Mouse (Mus musculus) lung, adult 2 months (tissue): ENCODE data around the gene Fes. TPM values are rescaled to one million over a fixed set of nuclear protein-coding genes. Genes with fewer than 3 reads are reported as not detected.

Experiments
- DNase-seq: peaks from one replicate; pipeline ENCODE4 v3.0.0; 2022
- H3K4me1 ChIP-seq: fragments of 200-500 bp; 2 replicates; pipeline ENCODE4 v1.6.1; 2011; ENCODE audit warnings: low read length; ENCODE audit not compliant: control insufficient read depth, insufficient read depth
- H3K4me3 ChIP-seq: fragments of 200-500 bp; replicated peaks from 2 replicates; pipeline ENCODE3; 2011; ENCODE audit warnings: low read depth, mild to moderate bottlenecking, control low read depth, low read length; ENCODE audit errors: extremely low read depth
- CTCF ChIP-seq: fragments of 200-500 bp; IDR thresholded peaks from 2 replicates; pipeline ENCODE4 v1.5.1; 2011; ENCODE audit warnings: mild to moderate bottlenecking, low read length, control low read depth; ENCODE audit not compliant: insufficient read depth
- POLR2A ChIP-seq: fragments of 200-500 bp; IDR thresholded peaks from 2 replicates; pipeline ENCODE4 v1.6.1; 2011; ENCODE audit warnings: low read depth, mild to moderate bottlenecking, control low read depth, low read length, borderline replicate concordance; ENCODE audit errors: extremely low read depth
- WGBS: fragments of 180-500 bp; shearing (Covaris S2); methylation state at CpG from one replicate; pipeline ENCODE4 v1.1.7; 2018; 5-methylcytosine and 5-hydroxymethylcytosine counted together
- polyA plus RNA-seq: library from polyadenylated mRNA; depleted of rRNA; stranded (reverse); fragments of >200 nt; gene quantifications from 2 replicates; pipeline ENCODE4 v1.2.3, GENCODE M21; 2012

Gene Fes
- polyA plus RNA-seq, 1 experiment = 60.1 TPM

DNA sequence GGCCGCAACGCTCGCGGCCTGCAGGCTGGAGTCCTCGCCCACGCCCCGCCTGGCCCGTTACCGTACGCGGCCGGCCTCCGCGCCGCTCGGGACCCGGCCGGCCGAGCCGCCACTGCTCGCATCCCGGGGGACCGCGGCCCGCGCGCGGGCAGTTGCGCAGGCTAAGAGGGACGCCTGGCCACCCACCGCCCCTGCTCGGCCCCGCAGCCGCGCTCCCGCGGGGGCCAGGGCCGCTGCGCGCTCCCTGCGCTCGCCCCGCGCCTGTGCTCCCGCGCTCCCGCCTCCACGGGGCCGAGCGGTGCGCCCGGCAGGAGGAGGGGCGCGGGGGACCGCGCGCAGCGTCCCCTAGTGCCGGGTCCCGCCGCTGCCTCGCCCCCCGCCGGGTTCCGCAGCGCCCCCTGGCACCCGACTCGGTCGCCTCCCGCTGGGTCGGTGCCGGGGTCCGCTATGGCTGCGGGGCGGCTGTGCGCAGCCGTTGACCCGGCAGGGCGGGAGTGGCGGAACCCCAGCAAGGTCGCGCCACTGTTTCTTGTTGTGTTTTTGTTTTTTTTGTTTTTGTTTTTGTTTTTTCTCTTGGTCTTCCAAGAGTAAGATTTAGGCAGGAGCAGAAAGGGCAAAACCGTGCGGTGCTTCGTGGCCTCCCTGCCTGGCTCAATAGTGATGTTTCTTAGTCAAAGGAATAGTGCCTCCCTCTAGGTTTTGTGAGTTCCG lies 16.6 kb downstream of the Fes start, which contains the start of gene Man2a2:
Gene Man2a2 (minus strand): TSS at position 335 of the 711 bp plus-strand sequence.
- WGBS = under 1% methylated on average over 85 of the region's 86 CpGs
- DNase-seq = peak; percentile 74
- Histone ChIP-seq H3K4me1 (peaks cover 11% of the 10 kb centered on the region), H3K4me3 (peak within 1 kb of the TSS; percentile 53)
- TF ChIP-seq CTCF (no peak), POLR2A (0 out of 2 replicates have a peak, but pooled peaks have one; percentile 2)

DNA sequence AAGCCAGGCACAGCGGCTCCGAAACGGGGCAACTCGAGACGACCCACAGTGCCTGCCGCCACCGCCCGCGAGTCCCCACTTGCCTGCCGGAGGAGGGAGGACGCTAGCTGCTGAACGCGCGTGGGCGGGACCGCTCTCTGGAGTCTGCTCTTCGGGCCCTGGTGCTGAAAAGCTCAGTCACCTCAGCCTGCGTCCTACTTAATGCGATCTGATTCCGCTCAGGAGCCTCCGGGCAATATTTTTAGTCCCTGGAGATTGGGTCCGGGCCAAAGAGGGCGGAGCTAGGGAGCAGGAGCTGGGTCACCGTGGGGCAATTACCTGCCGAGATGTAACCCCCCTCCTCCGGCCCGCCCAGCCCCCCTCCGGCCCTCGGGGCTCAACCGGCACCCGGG lies 17.1 kb downstream of the Fes start:
- under 1% methylated on average over 31 of the region's 31 CpGs for WGBS
- Histone ChIP-seq H3K4me1 (peaks cover 11% of the 10 kb centered on the region), H3K4me3 (peak overlapping the region; percentile 53)
- TF ChIP-seq POLR2A = peak; percentile 38; the same call in 1 of the 2 replicates
- TF ChIP-seq CTCF = no peak
- DNase-seq = peak; percentile 79

DNA sequence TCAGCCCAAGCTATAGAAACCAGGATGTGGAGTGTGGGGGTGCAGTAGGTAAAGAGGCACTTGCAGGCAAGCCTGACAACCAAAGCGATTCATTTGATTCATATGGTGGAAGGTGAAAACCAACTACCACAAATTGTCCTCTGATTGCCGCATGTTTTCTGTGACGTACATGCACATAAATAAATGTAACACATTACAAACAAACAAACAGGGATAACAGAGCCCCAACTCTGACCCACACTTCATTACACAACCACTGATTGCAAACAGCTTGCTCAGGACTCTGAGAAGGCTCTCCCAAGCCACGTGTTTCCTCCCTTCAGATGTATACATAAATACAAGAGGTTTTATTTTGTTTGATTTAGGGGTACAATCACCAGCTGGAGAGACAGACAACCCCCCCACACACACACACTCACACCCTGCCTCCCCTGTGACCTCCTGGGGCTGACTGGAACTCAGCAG lies 17.7 kb downstream of the Fes start:
- TF ChIP-seq CTCF (no peak), POLR2A (no peak)
- no peak for DNase-seq
- H3K4me3 ChIP-seq = peak overlapping the region; percentile 53
- H3K4me1 ChIP-seq = peaks cover 11% of the 10 kb centered on the region
- 24% methylated on average over 4 of the region's 4 CpGs for WGBS

DNA sequence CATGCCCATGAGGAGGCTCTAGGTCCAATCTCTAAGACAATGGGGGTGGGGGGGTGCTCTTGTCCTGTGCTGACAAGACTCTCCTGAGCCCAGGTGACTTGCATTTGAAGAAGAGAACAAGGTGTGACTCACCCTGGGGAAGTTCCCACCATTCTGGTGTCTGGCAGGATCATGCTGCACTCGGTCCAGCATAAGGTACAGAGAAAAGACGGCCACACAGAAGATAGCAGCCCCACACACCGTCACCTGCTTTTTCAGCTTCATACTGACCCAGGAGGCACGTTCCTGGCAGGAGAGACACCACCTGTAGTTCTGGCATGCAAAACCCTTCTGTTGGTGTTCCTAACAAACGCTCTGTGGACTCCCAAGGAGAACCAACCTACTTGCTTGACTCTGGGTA lies 18.3 kb downstream of the Fes start:
- peaks cover 11% of the 10 kb centered on the region for H3K4me1 ChIP-seq
- no peak for DNase-seq
- WGBS = 49% methylated on average over 5 of the region's 5 CpGs
- no peak overlapping the region for H3K4me3 ChIP-seq
- TF ChIP-seq CTCF (no peak), POLR2A (no peak)

DNA sequence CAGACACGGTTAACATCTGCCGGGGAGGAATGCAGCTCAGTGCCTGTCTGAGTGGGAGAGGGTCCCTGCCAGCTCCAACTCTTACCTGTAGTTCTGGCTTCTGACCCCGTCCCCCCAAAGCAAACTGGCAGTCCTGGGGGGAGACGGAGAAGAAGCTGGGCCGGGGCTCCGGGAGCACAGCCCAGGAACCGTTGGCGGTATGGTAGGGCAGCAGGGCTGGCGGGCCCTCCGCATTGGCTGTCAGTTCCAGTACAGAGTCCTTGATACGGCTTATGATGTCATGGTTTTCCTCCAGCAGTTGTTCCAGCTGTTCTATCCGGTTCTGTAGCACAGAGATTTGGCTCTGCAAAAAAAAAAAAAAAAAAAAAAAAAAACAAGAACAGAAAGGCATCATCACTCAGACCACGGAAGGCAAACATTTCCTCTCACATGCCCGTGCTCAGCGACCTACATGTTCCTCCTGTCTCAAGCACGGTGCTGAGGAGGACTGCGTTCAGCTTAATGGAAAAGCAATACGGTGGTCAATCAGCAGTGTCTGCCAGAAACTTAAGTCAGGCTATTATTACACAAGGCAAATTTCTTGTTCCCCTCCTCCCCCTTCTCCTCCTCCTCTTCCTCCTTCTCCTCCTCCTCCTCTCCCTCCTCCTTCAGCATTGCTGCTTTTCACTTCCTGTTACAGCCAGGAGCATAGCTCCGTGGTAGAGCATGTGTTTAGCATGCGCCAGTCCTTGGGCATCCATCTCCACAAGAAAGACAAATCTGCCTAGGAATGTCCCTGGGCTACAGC lies 18.9 kb downstream of the Fes start:
- WGBS = 49% methylated on average over 20 of the region's 20 CpGs
- DNase-seq = no peak
- H3K4me3 ChIP-seq = peak overlapping the region; percentile 25

DNA sequence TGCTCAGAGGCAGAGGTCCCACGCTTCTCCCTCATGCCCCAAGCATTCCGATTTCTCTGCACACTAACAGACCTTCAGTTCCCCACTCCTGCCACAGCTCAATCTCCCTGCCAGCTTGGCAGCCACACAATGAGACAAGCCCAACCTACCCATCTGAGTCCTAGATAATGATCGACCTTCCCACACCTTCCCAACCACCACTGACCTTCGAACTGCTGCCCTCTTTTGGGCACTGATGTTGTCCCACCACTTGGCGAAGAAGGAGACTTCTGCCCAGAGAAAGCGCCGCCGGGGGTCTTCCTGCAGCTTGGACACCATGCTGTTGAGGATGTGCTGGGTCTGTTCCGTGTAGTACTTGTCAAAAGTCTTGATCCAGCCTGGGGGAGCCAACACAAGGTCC lies 19.7 kb downstream of the Fes start:
- 91% methylated on average over 9 of the region's 9 CpGs for WGBS
- DNase-seq = no peak
- Histone ChIP-seq H3K4me1 (peaks cover 11% of the 10 kb centered on the region), H3K4me3 (no peak overlapping the region)
- no peak for TF ChIP-seq CTCF
- TF ChIP-seq POLR2A = no peak

More for the DNA sequence above, 18.9 kb downstream of the Fes start:
- H3K4me1 ChIP-seq = peaks cover 11% of the 10 kb centered on the region
- TF ChIP-seq POLR2A = no peak
- TF ChIP-seq CTCF = no peak

GRCm38 (mm10) chr7:80367232-80367631 lies 20.5 kb downstream of the Fes start:
- WGBS = 97% methylated on average over 7 of the region's 7 CpGs
- Histone ChIP-seq H3K4me1 (peaks cover 11% of the 10 kb centered on the region), H3K4me3 (no peak overlapping the region)
- no peak for TF ChIP-seq POLR2A
- no peak for TF ChIP-seq CTCF
- no peak for DNase-seq

DNA sequence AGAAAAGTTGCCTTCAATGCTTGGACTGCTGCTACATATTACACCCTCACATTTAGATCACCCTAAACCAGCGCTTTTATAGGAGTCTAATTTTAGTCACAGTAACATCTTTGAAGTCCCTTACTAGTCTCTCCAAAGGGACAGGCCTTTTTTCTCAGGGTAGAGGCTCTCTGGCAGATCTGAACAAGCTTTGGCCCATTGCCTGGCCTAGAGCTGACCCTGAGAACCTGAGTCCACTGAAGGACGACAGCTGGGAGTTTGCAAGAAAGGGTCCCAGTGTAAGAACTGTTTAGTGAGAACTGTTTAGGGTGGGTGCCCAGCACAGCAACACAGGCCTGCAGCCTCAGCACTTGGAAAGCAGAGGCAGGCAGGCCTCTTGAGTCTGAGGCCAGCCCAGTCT lies 22.0 kb downstream of the Fes start:
- WGBS = 76% methylated on average over 2 of the region's 2 CpGs
- no peak for DNase-seq
- Histone ChIP-seq H3K4me3 (no peak overlapping the region), H3K4me1 (peaks cover 11% of the 10 kb centered on the region)
- TF ChIP-seq POLR2A (no peak), CTCF (no peak)

DNA sequence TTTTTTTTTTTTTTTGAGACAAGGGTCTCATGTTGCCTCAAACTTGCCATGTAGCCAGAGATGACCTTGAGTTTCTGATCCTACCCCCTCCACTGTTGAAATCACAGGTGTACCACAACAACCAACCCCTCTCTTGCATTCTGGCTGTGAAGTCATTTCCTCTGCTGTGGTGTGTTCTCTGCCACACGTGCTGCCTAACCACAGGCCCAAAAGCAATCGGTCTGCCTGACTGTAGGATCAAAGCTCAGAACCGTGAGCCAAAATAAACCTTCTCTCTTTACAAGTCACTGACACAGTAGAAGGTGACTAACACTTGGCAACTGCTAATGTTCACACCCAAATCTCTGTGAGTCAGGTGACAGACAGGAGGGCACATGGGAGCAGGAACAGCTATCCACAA lies 27.3 kb downstream of the Fes start:
- 39% methylated on average over 3 of the region's 3 CpGs for WGBS
- TF ChIP-seq POLR2A (no peak), CTCF (no peak)

GRCm38 (mm10) chr7:80358039-80358438 lies 29.7 kb downstream of the Fes start:
- TF ChIP-seq POLR2A = no peak
- TF ChIP-seq CTCF = no peak
- no peak for DNase-seq
- no peak overlapping the region for H3K4me3 ChIP-seq
- H3K4me1 ChIP-seq = no peaks in the 10 kb centered on the region
- WGBS = 77% methylated on average over 4 of the region's 4 CpGs

More for the DNA sequence above, 27.3 kb downstream of the Fes start:
- Histone ChIP-seq H3K4me3 (no peak overlapping the region), H3K4me1 (no peaks in the 10 kb centered on the region)
- DNase-seq = no peak
